Mouse (Mus musculus): ENCODE measurements around the gene Polq.
"Not testable (repeated sequence)": the region's sequence is repeated elsewhere in the genome, so short reads cannot be mapped to it uniquely, and the experiment has no call there.

Polq gene

GRCm38 (mm10) chr16:37108763-37109162 is 97.2 kb downstream of the Polq start:
- DNase-seq = no peak

DNA sequence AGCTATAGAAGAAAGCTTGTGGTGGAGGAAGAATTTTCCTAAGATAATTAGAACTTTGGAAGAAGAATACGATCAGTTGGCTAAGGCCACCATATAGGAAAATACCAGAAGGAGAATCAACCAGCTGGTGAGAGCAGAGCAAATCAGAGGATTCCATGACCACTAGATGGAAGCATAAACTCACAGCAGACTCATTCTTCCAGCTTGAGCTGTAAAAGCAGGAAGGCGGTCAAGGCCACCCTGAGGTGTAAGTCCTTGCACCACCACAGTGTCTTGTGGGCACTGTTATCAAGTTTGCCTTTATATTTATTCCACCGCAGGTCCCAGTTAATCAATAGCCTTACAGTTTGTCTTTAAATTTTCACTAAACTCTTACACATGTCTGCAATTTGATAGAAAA is 97.7 kb downstream of the Polq start:
- no peak for DNase-seq

DNA sequence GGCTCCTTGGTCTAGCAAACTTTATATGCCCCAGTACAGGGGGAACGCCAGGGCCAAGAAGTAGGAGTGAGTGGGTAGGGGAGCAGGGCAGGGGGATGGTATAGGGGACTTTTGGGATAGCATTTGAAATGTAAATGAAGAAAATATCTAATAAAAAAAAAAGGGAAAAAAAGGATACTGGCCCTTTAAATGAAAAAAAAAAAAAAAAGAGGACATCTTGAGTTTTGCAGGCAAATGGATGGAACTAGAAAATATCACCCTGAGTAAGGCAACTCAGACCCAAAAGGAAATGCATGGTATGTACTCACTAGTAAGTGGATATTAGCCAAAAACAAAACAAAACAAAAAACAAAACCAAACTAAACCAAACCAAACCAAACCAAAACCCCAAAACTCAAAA is 113.6 kb downstream of the Polq start:
- DNase-seq = not testable (repeated sequence)
